Mouse (Mus musculus): ENCODE measurements around the gene March7.

The March7 gene

GRCm38 (mm10) chr2:60214683-60215082 lies 5.0 kb downstream of the March7 start:
- DNase-seq (ENCODE audit: low spot score in 2 of 2) = no peak

- no peak for DNase-seq (ENCODE audit: low spot score in 2 of 2)
Observed at GRCm38 (mm10) chr2:60216547-60217153, 7.0 kb downstream of the March7 start.

DNA sequence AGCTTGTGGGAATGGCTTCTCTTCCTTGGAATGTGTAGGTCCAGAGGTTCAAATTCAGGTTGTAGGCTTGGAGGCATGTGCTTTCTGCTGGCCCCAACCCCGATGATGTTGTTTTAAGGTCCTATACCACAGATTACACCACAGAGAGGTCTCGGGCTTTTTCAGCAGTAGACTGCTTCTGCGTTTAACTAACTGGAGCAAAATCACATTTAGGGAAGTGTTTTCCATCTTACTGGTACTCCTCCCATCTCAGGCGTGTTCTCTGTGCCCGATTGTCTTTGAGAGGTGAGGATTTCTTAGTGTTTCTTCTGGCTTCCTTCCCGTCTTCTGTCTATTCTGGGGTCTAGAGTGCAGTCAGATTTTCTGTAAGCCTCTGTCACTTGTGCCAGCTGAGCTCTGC lies 7.9 kb downstream of the March7 start:
- no peak for DNase-seq (ENCODE audit: low spot score in 2 of 2)

- DNase-seq (ENCODE audit: low spot score in 2 of 2) = no peak
Observed at GRCm38 (mm10) chr2:60221236-60221635, 11.5 kb downstream of the March7 start.

DNA sequence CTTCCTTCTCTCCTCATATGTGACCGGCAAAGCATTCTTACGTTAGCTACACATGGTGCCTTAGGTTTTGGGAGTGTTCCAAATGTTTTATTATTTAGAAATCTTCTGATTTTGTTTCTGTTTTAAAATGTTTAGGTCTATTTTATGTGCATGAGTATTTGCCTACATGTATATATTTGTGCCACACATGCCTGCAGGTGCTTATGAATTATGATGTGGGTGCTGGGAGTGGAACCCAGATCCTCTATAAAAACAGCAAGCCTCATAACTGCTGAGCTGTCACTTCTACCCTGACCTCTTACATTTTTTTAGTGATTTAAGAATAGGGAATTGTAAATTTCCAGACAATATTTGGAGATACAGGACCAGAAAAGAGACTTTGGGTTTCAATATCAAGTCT lies 12.3 kb downstream of the March7 start:
- DNase-seq (ENCODE audit: low spot score in 2 of 2) = no peak

DNA sequence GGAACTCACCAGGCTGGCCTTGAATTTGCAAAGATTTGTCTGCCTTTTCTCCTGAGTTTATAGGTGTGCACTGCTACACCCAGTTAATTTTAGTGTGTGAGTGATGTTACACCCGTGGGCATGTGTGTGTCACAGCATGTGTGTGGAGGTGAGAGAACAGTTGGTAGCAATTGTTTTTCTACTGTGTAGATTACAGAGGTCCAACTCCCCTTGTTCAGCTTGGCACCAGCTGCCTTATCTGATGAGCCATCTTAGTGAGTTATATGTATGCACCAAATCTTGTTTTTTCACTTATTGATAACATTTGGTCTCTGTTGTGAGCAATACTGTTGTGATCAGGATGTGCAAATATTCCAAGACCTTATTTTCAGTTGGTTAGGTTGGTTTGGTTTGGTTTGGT lies 13.8 kb downstream of the March7 start:
- no peak for DNase-seq (ENCODE audit: low spot score in 2 of 2)

DNA sequence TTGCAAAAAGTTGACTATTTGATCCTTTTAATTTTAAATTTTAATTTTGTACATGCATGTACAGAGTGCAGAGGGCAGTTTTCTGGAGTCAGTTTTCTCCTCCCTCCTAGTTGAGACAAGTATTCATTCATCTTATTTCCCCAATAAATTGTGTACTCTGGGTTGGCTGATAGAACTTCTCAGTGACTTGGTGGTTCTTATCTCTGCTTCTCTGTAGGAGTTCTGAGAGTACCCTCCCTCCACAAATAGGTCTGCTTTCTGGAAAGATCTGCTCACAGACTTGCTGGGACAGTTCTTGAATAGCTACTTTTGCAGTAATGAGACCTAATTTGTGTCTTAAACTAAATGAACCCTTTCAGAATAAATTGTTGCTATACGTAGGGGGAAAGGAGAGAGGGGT lies 18.8 kb downstream of the March7 start:
- DNase-seq (ENCODE audit: low spot score in 2 of 2) = no peak

GRCm38 (mm10) chr2:60230361-60230760 lies 20.7 kb downstream of the March7 start:
- no peak for DNase-seq (ENCODE audit: low spot score in 2 of 2)

GRCm38 (mm10) chr2:60233147-60233546 lies 23.5 kb downstream of the March7 start:
- DNase-seq (ENCODE audit: low spot score in 2 of 2) = no peak

DNA sequence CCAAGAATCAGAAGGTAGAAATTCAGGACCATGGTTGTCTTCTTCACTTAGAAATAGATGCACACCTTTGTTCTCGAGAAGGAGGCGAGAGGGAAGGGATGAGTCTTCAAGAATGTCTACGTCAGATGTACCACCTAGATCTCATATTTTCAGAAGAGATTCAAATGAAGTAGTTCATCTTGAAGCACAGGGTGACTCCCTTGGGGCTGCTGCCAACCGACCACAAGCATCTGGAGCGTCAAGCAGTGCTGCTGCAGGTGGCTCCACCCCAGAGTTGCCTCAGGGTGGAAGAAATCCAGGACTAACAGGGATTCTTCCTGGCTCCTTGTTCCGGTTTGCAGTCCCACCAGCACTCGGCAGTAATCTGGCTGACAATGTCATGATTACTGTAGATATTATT lies 24.8 kb downstream of the March7 start:
- no peak for DNase-seq (ENCODE audit: low spot score in 2 of 2)

- DNase-seq (ENCODE audit: low spot score in 2 of 2) = no peak
Observed at GRCm38 (mm10) chr2:60252782-60253181, 43.1 kb downstream of the March7 start.

- peak; percentile 15 to 22 for DNase-seq (ENCODE audit: low spot score in 2 of 2)
Observed at GRCm38 (mm10) chr2:60253506-60253905, 43.8 kb downstream of the March7 start.

DNA sequence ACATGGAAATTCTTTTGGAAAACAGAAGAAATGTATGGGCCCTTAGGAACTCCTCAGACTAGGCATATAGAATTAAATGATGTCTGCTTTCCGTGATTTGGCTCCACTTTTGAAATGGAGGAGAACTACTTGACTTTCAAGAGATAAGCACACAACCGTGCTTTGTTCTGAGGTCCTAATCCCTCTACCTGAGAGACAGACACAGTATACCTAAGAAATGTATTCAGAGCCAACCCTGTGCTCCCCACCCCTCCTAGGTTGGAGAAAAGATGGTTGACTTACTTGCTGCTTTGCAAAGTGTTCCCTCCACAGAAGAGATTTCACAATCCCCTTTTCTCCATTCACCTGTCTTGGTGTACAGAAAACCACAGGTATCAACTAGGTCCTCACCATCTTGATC lies 47.1 kb downstream of the March7 start:
- no peak for DNase-seq (ENCODE audit: low spot score in 2 of 2)

GRCm38 (mm10) chr2:60259186-60259585 lies 49.5 kb downstream of the March7 start:
- DNase-seq (ENCODE audit: low spot score in 2 of 2) = no peak

- no peak for DNase-seq (ENCODE audit: low spot score in 2 of 2)
Observed at GRCm38 (mm10) chr2:60260621-60261350, 51.1 kb downstream of the March7 start.

DNA sequence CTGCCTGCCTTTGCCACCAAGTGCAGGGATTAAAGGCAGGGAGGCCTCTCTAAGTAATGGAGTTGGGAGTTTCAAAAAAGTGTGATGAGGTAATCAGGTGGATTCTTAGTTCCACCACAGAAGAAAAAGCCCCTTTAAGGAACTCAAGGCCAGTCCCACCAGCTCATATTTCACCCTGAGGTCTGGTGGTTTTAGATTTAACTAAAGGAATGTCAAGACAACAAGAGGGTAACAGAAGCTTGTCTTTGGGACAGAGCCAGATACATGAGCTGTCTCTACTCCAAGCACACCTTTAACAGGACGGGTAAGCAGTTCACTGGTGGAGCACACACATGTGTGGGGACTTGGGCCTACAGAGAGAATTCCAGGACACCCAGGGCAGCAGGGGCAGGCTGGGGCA lies 57.9 kb downstream of the March7 start:
- DNase-seq (ENCODE audit: low spot score in 2 of 2) = no peak

DNA sequence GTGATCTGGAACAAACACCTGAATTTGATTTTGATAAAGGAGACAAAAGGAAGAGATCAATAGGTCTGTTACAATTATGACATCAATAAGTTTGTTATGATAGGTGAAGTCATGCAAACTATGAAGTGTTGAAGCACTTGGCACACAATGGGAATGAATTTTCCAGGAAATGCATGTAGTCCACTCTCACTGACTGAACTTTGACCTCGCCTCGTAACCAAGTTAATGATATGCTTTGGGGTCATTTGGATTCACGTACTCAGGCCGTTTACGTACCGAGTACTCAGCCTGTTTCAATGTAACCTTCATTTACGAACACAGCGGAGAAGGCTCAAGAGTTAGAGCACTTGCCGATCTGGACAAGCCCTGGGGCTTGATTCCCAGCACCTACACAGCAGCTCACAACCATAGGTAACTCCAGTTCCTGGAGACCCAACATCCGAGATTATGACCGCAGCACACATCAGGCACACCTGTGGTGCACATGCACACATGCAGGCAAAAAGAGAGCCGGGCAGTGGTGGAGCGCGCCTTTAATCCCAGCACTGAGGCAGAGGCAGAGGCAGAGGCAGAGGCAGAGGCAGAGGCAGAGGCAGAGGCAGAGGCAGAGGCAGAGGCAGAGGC lies 60.3 kb downstream of the March7 start:
- DNase-seq (ENCODE audit: low spot score in 2 of 2) = no peak

DNA sequence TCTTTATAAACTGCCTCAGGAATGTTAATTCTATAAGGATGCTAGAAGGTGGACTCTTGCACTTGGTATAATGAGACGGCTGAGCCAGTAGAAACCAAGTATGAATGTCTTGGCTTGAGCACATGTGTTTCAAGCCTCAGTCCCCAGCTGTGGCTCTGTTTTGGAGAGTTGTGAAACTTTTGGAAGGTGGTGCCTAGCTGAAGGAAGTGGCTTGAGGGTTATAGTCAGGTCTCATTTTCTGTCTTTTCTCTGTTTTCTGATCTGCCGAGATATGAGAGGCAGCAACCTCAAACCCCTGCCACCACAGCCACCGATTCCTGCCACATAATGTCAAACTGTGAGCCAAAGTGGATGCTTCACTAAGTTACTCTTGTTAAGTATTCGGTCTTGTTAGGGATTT lies 68.9 kb downstream of the March7 start:
- DNase-seq (ENCODE audit: low spot score in 2 of 2) = no peak

DNA sequence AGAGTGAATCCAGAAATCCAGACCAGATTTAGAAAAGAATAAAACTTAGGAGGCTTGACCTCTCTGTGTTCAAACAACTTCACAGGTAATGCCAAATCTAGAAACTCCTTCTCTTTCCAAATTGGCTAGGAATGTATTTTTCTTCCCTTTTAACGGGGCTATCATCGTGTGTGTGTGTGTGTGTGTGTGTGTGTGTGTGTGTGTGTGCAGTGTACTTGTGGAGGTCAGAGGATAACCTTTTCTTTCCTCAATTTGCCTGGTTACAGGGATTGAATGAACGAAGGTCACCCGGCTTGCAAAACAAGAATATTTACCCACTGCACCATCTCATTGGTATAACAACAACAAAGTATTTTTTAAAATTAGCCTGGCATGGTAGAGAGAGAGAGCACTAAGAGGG lies 72.9 kb downstream of the March7 start:
- no peak for DNase-seq (ENCODE audit: low spot score in 2 of 2)

DNA sequence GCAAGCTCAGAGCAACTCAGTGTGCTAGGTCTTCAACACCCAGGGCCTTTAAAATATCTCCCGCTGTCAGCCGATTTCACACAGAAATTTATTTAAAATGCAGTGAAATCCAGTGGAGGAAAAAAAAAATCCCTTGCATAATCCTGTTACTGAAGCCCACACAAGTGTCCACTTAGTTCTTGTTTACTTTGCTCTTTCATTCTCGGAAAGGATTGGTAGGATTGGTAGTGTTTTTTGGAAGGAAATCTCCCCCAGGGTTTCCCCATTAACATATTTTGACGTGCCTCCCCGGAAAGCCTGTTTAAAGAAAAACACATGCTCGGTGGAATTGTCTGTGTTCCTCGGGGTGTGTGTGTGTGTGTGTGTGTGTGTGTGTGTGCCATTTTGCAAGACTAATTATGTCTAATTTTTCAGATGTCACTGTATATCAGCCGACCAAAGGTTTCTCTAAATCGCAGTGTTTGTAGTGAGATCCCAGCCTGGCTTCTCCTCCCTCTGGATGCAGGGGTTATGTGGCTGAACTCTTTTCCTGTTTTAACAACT lies 73.6 kb downstream of the March7 start:
- peak; percentile 15 to 22 for DNase-seq (ENCODE audit: low spot score in 2 of 2)

- DNase-seq (ENCODE audit: low spot score in 2 of 2) = peak; percentile 71 to 81
Observed at GRCm38 (mm10) chr2:60283751-60284466, 74.2 kb downstream of the March7 start.

DNA sequence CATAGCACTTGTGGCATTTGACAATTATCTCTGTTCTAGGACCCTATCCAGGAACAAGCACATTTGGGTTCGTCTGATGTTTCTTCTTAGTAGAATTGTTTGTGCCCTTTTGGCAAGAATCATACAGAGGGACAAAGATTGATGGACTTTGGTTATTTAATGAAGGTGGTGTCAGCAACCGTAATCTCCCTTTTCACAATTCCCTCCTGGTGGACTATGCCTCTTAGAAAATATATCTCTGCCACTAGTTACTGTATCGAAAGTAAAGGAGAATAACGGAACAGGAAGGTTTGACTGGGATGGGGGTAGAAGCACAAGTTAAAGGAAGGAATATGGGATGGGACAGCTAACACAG lies 74.8 kb downstream of the March7 start, which contains the start of gene Cd302:
Gene Cd302, minus strand, starts transcription at position 22 of the 355 bp plus-strand sequence.
- no peak for DNase-seq (ENCODE audit: low spot score in 2 of 2)
